Mouse (Mus musculus): ENCODE measurements around the gene Celsr1.

DNA sequence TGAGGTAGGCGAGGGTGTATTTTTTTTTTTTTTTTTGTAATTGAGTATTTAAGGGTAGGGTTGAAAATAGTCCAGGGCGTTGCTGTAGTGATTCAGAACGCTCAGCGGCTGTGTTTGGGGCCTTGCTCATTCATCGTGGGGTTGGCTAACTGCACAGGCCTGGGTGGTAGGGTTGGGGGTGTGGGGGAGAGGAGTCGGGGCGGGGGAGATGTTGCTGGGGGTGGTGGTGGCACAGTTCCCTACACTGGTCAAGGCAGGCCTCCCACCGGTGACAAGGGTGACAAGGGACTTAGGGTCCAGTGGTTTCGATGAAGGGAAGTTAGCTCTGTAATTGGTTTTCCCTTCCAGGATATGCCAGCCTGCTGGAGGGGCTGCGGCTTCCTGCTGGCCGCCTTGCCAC, 36.8 kb upstream of the Celsr1 start:
- TF ChIP-seq GATA1 (IDR thresholded peaks at IDR 0.05; ENCODE audit: borderline replicate concordance, low read length) (no peak), FLI1 (IDR thresholded peaks at IDR 0.05; ENCODE audit: low read length) (no peak)
